ENCODE assay signal across 17 mouse cellular contexts in genomic region chr1:89039836-89040235, GRCm38 (mm10).
"Had no signal": no experiment of that assay in that cellular context is flagged by ENCODE, and none has a peak within 500 bp of the region (broad histone marks: within the 10 kb centered on the region; RNA-seq: fewer than 3 reads in every experiment).

No protein-coding gene starts in this region.

- H3K4me2 ChIP-seq: limb, embryonic 13.5 days; liver, embryonic 11.5 days; liver, embryonic 15.5 days; midbrain, embryonic 12.5 days; neural tube, embryonic 13.5 days had no signal

- ATAC-seq: intestine, embryonic 16.5 days; lung, postnatal 0 days; midbrain, embryonic 16.5 days had no signal

- H3K4me3 ChIP-seq: left cerebral cortex, adult 2 months; limb, embryonic 13.5 days; liver, embryonic 15.5 days; midbrain, embryonic 12.5 days; neural tube, embryonic 13.5 days had no signal

- H3K27me3 ChIP-seq: limb, embryonic 13.5 days; liver, embryonic 15.5 days; midbrain, embryonic 12.5 days; neural tube, embryonic 13.5 days had no signal

- H3K9me3 ChIP-seq: limb, embryonic 13.5 days; liver, embryonic 15.5 days had no signal

- H3K27ac ChIP-seq: left cerebral cortex, adult 2 months; liver, embryonic 15.5 days; midbrain, embryonic 12.5 days; neural tube, embryonic 13.5 days had no signal

- DNase-seq: kidney, adult 9 months; lung, adult 2 months; lung, postnatal 4 days; retina, postnatal 1 day; right cerebral cortex, postnatal 4 days; spleen, adult 18-20 months; thymus, adult 18-20 months; thymus, postnatal 14 days had no signal

- H3K9ac ChIP-seq: limb, embryonic 13.5 days; liver, embryonic 15.5 days; midbrain, embryonic 12.5 days; neural tube, embryonic 13.5 days had no signal

- H3K36me3 ChIP-seq: limb, embryonic 13.5 days; liver, embryonic 15.5 days; midbrain, embryonic 12.5 days; neural tube, embryonic 13.5 days had no signal

- H3K4me1 ChIP-seq: liver, embryonic 15.5 days; midbrain, embryonic 12.5 days had no signal
